ENCODE assay signal across 30 mouse cellular contexts in genomic region chr17:71683281-71683680, GRCm38 (mm10). TPM values are rescaled to one million over a fixed set of nuclear protein-coding genes. Genes with fewer than 3 reads are reported as not detected.
"Had no signal": no experiment of that assay in that cellular context is flagged by ENCODE, and none has a peak within 500 bp of the region (broad histone marks: within the 10 kb centered on the region; RNA-seq: fewer than 3 reads in every experiment).

No protein-coding gene starts in this region.

- H3K9ac ChIP-seq: embryonic facial prominence, embryonic 12.5 days; embryonic facial prominence, embryonic 13.5 days; forebrain, embryonic 12.5 days; forebrain, embryonic 13.5 days; forebrain, embryonic 15.5 days; forebrain, postnatal 0 days had no signal

- H3K36me3 ChIP-seq: embryonic facial prominence, embryonic 12.5 days; embryonic facial prominence, embryonic 13.5 days; forebrain, embryonic 10.5 days; forebrain, embryonic 12.5 days; forebrain, embryonic 15.5 days had no signal

- H3K4me3 ChIP-seq: embryonic facial prominence, embryonic 12.5 days; embryonic facial prominence, embryonic 13.5 days; erythroblast, embryonic 14.5 days; forebrain, embryonic 10.5 days; forebrain, embryonic 12.5 days; forebrain, embryonic 13.5 days; forebrain, embryonic 15.5 days; gastrocnemius, adult 2 months; heart, adult 2 months had no signal

- ATAC-seq: forebrain, embryonic 14.5 days; forebrain, embryonic 15.5 days; forebrain, embryonic 16.5 days; forebrain, postnatal 0 days had no signal

- DNase-seq: cerebellum, adult 2 months; cerebellum, adult 8-10 months; cerebellum, adult 9-10 months; cerebellum, adult 9-11 months; cerebellum, postnatal 10 days; cerebellum, postnatal 14 days; cerebellum, postnatal 25 days; cerebellum, postnatal 36 days; embryo, embryonic 11 days; forebrain, postnatal 0 days; gastrocnemius, adult 2 months; gastrocnemius, postnatal 10 days; gastrocnemius, postnatal 14 days; gastrocnemius, postnatal 25 days; gastrocnemius, postnatal 36 days; heart, adult 11 months; heart, adult 18-20 months; heart, adult 2 months had no signal

- H3K4me1 ChIP-seq: embryonic facial prominence, embryonic 12.5 days had no signal

- H3K27me3 ChIP-seq: embryonic facial prominence, embryonic 12.5 days; embryonic facial prominence, embryonic 13.5 days; forebrain, embryonic 12.5 days; forebrain, embryonic 13.5 days; forebrain, embryonic 15.5 days had no signal

- H3K4me2 ChIP-seq: embryonic facial prominence, embryonic 12.5 days; embryonic facial prominence, embryonic 13.5 days; forebrain, embryonic 12.5 days; forebrain, embryonic 13.5 days; forebrain, embryonic 15.5 days had no signal

- H3K27ac ChIP-seq: embryonic facial prominence, embryonic 12.5 days; forebrain, embryonic 10.5 days; forebrain, embryonic 12.5 days; forebrain, embryonic 13.5 days; forebrain, embryonic 15.5 days; gastrocnemius, adult 2 months; heart, adult 2 months had no signal

- H3K9me3 ChIP-seq: embryonic facial prominence, embryonic 12.5 days; embryonic facial prominence, embryonic 13.5 days; forebrain, embryonic 10.5 days; forebrain, embryonic 12.5 days; forebrain, embryonic 13.5 days; forebrain, embryonic 15.5 days had no signal

RNA-seq across cellular contexts. Expression of gene Togaram2, which starts 10.2 kb away (rescaled TPM):
- total RNA-seq: common myeloid progenitor, adult 5-6 weeks; granulocyte monocyte progenitor cell, adult 5-6 weeks had no signal
- polyA plus RNA-seq: embryonic facial prominence, embryonic 11.5 days; embryonic facial prominence, embryonic 12.5 days; erythroblast, embryonic 14.5 days; forebrain, embryonic 10.5 days had no signal
